Mouse (Mus musculus): ENCODE data around the gene Aif1l. TPM values are rescaled to one million over a fixed set of nuclear protein-coding genes. Genes with fewer than 3 reads are reported as not detected.

The Aif1l gene
- polyA plus RNA-seq, 1 experiment from 2014 or later = 31.2 TPM

GRCm38 (mm10) chr2:31954779-31955181 is 4.8 kb downstream of the Aif1l start:
- no peaks in the 10 kb centered on the region for H3K27me3 ChIP-seq (replicated peaks; ENCODE audit: control insufficient read depth, insufficient read depth, low read length)
- H3K4me3 ChIP-seq (ENCODE audit: low read depth, low read length) = no peak overlapping the region
- 86% methylated on average over 9 of the region's 9 CpGs for WGBS

GRCm38 (mm10) chr2:31955686-31956085 is 5.7 kb downstream of the Aif1l start:
- no peak overlapping the region for H3K4me2 ChIP-seq (ENCODE audit: low read depth, low read length)
- H3K9ac ChIP-seq (ENCODE audit: low read depth, low read length) = no peak overlapping the region
- H3K4me3 ChIP-seq (ENCODE audit: low read depth, low read length) = no peak overlapping the region
- 76% methylated on average over 5 of the region's 5 CpGs for WGBS
- H3K36me3 ChIP-seq (ENCODE audit: control insufficient read depth, insufficient read depth, low read length) = 0 out of 2 replicates have a peak, but pooled peaks cover 7% of the 10 kb centered on the region
- H3K27me3 ChIP-seq (replicated peaks; ENCODE audit: control insufficient read depth, insufficient read depth, low read length) = no peaks in the 10 kb centered on the region
- no peaks in the 10 kb centered on the region for H3K9me3 ChIP-seq (ENCODE audit: control insufficient read depth, low read length)
- H3K4me1 ChIP-seq (ENCODE audit: control insufficient read depth, insufficient read depth, low read length) = peaks cover 3% of the 10 kb centered on the region
- DNase-seq (ENCODE audit: low spot score) (no peak), ATAC-seq (ENCODE audit: low read depth) (no peak)
- H3K27ac ChIP-seq (replicated peaks; ENCODE audit: low read depth, low read length) = no peak overlapping the region

More at GRCm38 (mm10) chr2:31954779-31955181, 4.8 kb downstream of the Aif1l start:
- Histone ChIP-seq H3K9me3 (ENCODE audit: control insufficient read depth, low read length) (no peaks in the 10 kb centered on the region), H3K36me3 (ENCODE audit: control insufficient read depth, insufficient read depth, low read length) (0 out of 2 replicates have a peak, but pooled peaks cover 7% of the 10 kb centered on the region), H3K4me1 (ENCODE audit: control insufficient read depth, insufficient read depth, low read length) (peaks cover 5% of the 10 kb centered on the region), H3K27ac (replicated peaks; ENCODE audit: low read depth, low read length) (no peak overlapping the region), H3K4me2 (ENCODE audit: low read depth, low read length) (no peak overlapping the region), H3K9ac (ENCODE audit: low read depth, low read length) (no peak overlapping the region)
- DNase-seq (ENCODE audit: low spot score) = no peak
- no peak for ATAC-seq (ENCODE audit: low read depth)

- no peak overlapping the region for H3K9ac ChIP-seq (ENCODE audit: low read depth, low read length)
- DNase-seq (ENCODE audit: low spot score) (peak; percentile 10), ATAC-seq (ENCODE audit: low read depth) (no peak)
- H3K27ac ChIP-seq (replicated peaks; ENCODE audit: low read depth, low read length) = no peak overlapping the region
- WGBS = 86% methylated on average over 10 of the region's 10 CpGs
- H3K27me3 ChIP-seq (replicated peaks; ENCODE audit: control insufficient read depth, insufficient read depth, low read length) = no peaks in the 10 kb centered on the region
- 0 out of 2 replicates have a peak, but pooled peaks cover 7% of the 10 kb centered on the region for H3K36me3 ChIP-seq (ENCODE audit: control insufficient read depth, insufficient read depth, low read length)
- no peak overlapping the region for H3K4me2 ChIP-seq (ENCODE audit: low read depth, low read length)
- no peaks in the 10 kb centered on the region for H3K9me3 ChIP-seq (ENCODE audit: control insufficient read depth, low read length)
- H3K4me3 ChIP-seq (ENCODE audit: low read depth, low read length) = no peak overlapping the region
- H3K4me1 ChIP-seq (ENCODE audit: control insufficient read depth, insufficient read depth, low read length) = no peaks in the 10 kb centered on the region
These were observed 7.3 kb downstream of the Aif1l start for GRCm38 (mm10) chr2:31957211-31957610.

DNA sequence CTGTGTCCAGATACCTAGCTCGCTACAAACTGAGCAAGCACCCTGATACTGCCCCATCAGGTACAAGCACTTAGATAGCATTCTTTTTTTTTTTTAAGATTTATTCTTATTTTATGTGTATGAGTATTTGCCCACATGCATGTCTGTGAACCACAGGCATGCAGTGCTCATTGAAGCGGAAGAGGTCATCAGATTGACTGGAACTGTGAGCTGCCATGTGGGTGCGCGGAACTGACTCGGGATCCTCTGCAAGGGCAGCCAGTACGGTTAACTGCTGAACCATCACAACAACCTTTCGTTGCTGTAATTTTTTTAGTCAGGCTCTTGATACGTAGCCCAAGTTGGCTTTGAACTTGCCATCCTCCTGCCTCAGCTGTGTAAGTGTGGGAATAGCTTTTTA is 11.0 kb downstream of the Aif1l start:
- no peak overlapping the region for H3K9ac ChIP-seq (ENCODE audit: low read depth, low read length)
- no peak overlapping the region for H3K4me2 ChIP-seq (ENCODE audit: low read depth, low read length)
- WGBS = 90% methylated on average over 8 of the region's 8 CpGs
- DNase-seq (ENCODE audit: low spot score) = no peak
- no peaks in the 10 kb centered on the region for H3K4me1 ChIP-seq (ENCODE audit: control insufficient read depth, insufficient read depth, low read length)
- no peak overlapping the region for H3K4me3 ChIP-seq (ENCODE audit: low read depth, low read length)
- no peaks in the 10 kb centered on the region for H3K36me3 ChIP-seq (ENCODE audit: control insufficient read depth, insufficient read depth, low read length)
- no peak overlapping the region for H3K27ac ChIP-seq (replicated peaks; ENCODE audit: low read depth, low read length)
- no peaks in the 10 kb centered on the region for H3K27me3 ChIP-seq (replicated peaks; ENCODE audit: control insufficient read depth, insufficient read depth, low read length)
- no peak for ATAC-seq (ENCODE audit: low read depth)
- H3K9me3 ChIP-seq (ENCODE audit: control insufficient read depth, low read length) = no peaks in the 10 kb centered on the region

DNA sequence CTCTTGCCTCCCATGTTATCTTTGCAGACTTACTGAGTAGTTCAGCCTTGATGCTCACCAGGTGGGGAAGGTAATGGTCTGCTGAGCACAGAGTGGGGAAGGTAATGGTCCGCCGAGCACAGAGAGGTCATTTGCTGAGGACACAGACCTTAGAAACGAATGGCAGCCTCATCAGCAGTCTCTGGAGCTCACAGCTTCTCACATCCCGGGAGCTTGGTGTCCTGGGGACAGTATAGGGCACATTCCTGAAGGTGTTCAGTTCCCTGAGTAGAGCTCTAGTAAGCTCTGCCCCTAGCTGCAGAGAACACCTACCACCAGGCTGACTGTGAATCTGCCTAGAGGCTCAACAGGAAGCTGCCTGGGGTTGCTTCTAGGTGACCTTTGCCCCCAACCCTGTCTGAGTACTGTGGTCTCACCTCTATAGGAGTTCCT is 11.9 kb downstream of the Aif1l start:
- Histone ChIP-seq H3K4me2 (ENCODE audit: low read depth, low read length) (no peak overlapping the region), H3K9ac (ENCODE audit: low read depth, low read length) (0 out of 2 replicates have a peak overlapping the region, but pooled peaks have one; percentile 10), H3K9me3 (ENCODE audit: control insufficient read depth, low read length) (no peaks in the 10 kb centered on the region), H3K4me1 (ENCODE audit: control insufficient read depth, insufficient read depth, low read length) (no peaks in the 10 kb centered on the region), H3K36me3 (ENCODE audit: control insufficient read depth, insufficient read depth, low read length) (no peaks in the 10 kb centered on the region), H3K4me3 (ENCODE audit: low read depth, low read length) (no peak overlapping the region), H3K27me3 (replicated peaks; ENCODE audit: control insufficient read depth, insufficient read depth, low read length) (no peaks in the 10 kb centered on the region), H3K27ac (replicated peaks; ENCODE audit: low read depth, low read length) (peak overlapping the region; percentile 74)
- DNase-seq (ENCODE audit: low spot score) = no peak
- 53% methylated on average over 4 of the region's 4 CpGs for WGBS
- no peak for ATAC-seq (ENCODE audit: low read depth)

- ATAC-seq (ENCODE audit: low read depth) = peak; percentile 79
- Histone ChIP-seq H3K27ac (replicated peaks; ENCODE audit: low read depth, low read length) (peak overlapping the region; percentile 74), H3K36me3 (ENCODE audit: control insufficient read depth, insufficient read depth, low read length) (no peaks in the 10 kb centered on the region), H3K4me3 (ENCODE audit: low read depth, low read length) (no peak overlapping the region), H3K9ac (ENCODE audit: low read depth, low read length) (no peak overlapping the region), H3K27me3 (replicated peaks; ENCODE audit: control insufficient read depth, insufficient read depth, low read length) (no peaks in the 10 kb centered on the region), H3K4me1 (ENCODE audit: control insufficient read depth, insufficient read depth, low read length) (no peaks in the 10 kb centered on the region), H3K9me3 (ENCODE audit: control insufficient read depth, low read length) (no peaks in the 10 kb centered on the region), H3K4me2 (ENCODE audit: low read depth, low read length) (no peak overlapping the region)
- DNase-seq (ENCODE audit: low spot score) = peak; percentile 59
- 37% methylated on average over 8 of the region's 8 CpGs for WGBS
These were observed 12.7 kb downstream of the Aif1l start for GRCm38 (mm10) chr2:31962501-31963224.

- H3K9ac ChIP-seq (ENCODE audit: low read depth, low read length) = no peak overlapping the region
- H3K27me3 ChIP-seq (replicated peaks; ENCODE audit: control insufficient read depth, insufficient read depth, low read length) = no peaks in the 10 kb centered on the region
- DNase-seq (ENCODE audit: low spot score) (no peak), ATAC-seq (ENCODE audit: low read depth) (no peak)
- no peaks in the 10 kb centered on the region for H3K36me3 ChIP-seq (ENCODE audit: control insufficient read depth, insufficient read depth, low read length)
- H3K27ac ChIP-seq (replicated peaks; ENCODE audit: low read depth, low read length) = peak overlapping the region; percentile 58
- 74% methylated on average over 7 of the region's 7 CpGs for WGBS
- H3K4me2 ChIP-seq (ENCODE audit: low read depth, low read length) = no peak overlapping the region
- no peak overlapping the region for H3K4me3 ChIP-seq (ENCODE audit: low read depth, low read length)
- no peaks in the 10 kb centered on the region for H3K4me1 ChIP-seq (ENCODE audit: control insufficient read depth, insufficient read depth, low read length)
- H3K9me3 ChIP-seq (ENCODE audit: control insufficient read depth, low read length) = no peaks in the 10 kb centered on the region
These were observed 13.6 kb downstream of the Aif1l start for GRCm38 (mm10) chr2:31963491-31963890.

- Histone ChIP-seq H3K4me1 (ENCODE audit: control insufficient read depth, insufficient read depth, low read length) (no peaks in the 10 kb centered on the region), H3K27ac (replicated peaks; ENCODE audit: low read depth, low read length) (no peak overlapping the region), H3K9ac (ENCODE audit: low read depth, low read length) (no peak overlapping the region), H3K4me2 (ENCODE audit: low read depth, low read length) (no peak overlapping the region), H3K27me3 (replicated peaks; ENCODE audit: control insufficient read depth, insufficient read depth, low read length) (no peaks in the 10 kb centered on the region), H3K4me3 (ENCODE audit: low read depth, low read length) (no peak overlapping the region), H3K36me3 (ENCODE audit: control insufficient read depth, insufficient read depth, low read length) (no peaks in the 10 kb centered on the region), H3K9me3 (ENCODE audit: control insufficient read depth, low read length) (no peaks in the 10 kb centered on the region)
- ATAC-seq (ENCODE audit: low read depth) = no peak
- DNase-seq (ENCODE audit: low spot score) = no peak
- 75% methylated on average over 3 of the region's 3 CpGs for WGBS
These were observed 14.3 kb downstream of the Aif1l start for GRCm38 (mm10) chr2:31964191-31964590.

- H3K4me1 ChIP-seq (ENCODE audit: control insufficient read depth, insufficient read depth, low read length) = no peaks in the 10 kb centered on the region
- H3K36me3 ChIP-seq (ENCODE audit: control insufficient read depth, insufficient read depth, low read length) = peaks cover 5% of the 10 kb centered on the region; the same call in 1 of the 2 replicates
- DNase-seq (ENCODE audit: low spot score) (no peak), ATAC-seq (ENCODE audit: low read depth) (no peak)
- H3K4me3 ChIP-seq (ENCODE audit: low read depth, low read length) = no peak overlapping the region
- no peaks in the 10 kb centered on the region for H3K9me3 ChIP-seq (ENCODE audit: control insufficient read depth, low read length)
- H3K4me2 ChIP-seq (ENCODE audit: low read depth, low read length) = no peak overlapping the region
- no peaks in the 10 kb centered on the region for H3K27me3 ChIP-seq (replicated peaks; ENCODE audit: control insufficient read depth, insufficient read depth, low read length)
- H3K27ac ChIP-seq (replicated peaks; ENCODE audit: low read depth, low read length) = no peak overlapping the region
- no peak overlapping the region for H3K9ac ChIP-seq (ENCODE audit: low read depth, low read length)
These were observed 15.2 kb downstream of the Aif1l start for GRCm38 (mm10) chr2:31965110-31965509.
